Mouse (Mus musculus) megakaryocyte, embryonic 14.5 days (primary cell): ENCODE results near the gene Ptprg.

Experiments
- FLI1 ChIP-seq: IDR thresholded peaks from 2 replicates; pipeline ENCODE4 v1.6.1; 2012; ENCODE audit warnings: low read length, inconsistent platforms, mixed read lengths
- GATA1 ChIP-seq: IDR thresholded peaks from 3 replicates; pipeline ENCODE4 v1.6.1; 2012; ENCODE audit warnings: mixed read lengths, low read length, inconsistent platforms, borderline replicate concordance

GRCm38 (mm10) chr14:12082131-12082921, 529.0 kb downstream of the Ptprg start:
- no peak for TF ChIP-seq GATA1
- no peak for TF ChIP-seq FLI1
